Mouse (Mus musculus) embryonic stem cell, embryonic (primary cell): ENCODE measurements at regions not wholly inside any gene's neighbourhood (a gene's known extent, or its start where the extent isn't known, plus 50 kb on each side); places are given as distances from the start of the nearest gene placed in this dataset.

Experiments used
- CTCF ChIA-PET, 4 experiments: fragments of 300-600 bp in 2 of 4; fragments of 350-600 bp in 2 of 4; sonication (Branson Sonifier 250); formaldehyde crosslinking; loops; one replicate each; lab custom pipeline; 2022; ENCODE audit warnings: inconsistent platforms in 2 of 4; lab: Charles Lee
- POLR2A ChIA-PET, 4 experiments: fragments of 300-600 bp in 2 of 4; fragments of 350-600 bp in 2 of 4; sonication (Branson Sonifier 250); formaldehyde crosslinking; loops; one replicate each; lab custom pipeline; 2022; ENCODE audit warnings: antibody characterized with exemption in 4 of 4, inconsistent platforms in 1 of 4; lab: Charles Lee

- CTCF ChIA-PET = no interaction called here
- POLR2A ChIA-PET = interaction anchor here in 1 of 4 experiments (0.6 kb wide), 1 partner anchor 9 kb away, joined by 3 read pairs; no protein-coding TSS in a partner anchor
These were observed 240.4 kb downstream of the En1 start for GRCm38 (mm10) chr1:120842596-120842995.

GRCm38 (mm10) chr1:120846146-120846545 lies 243.9 kb downstream of the En1 start:
- ChIA-PET CTCF (no interaction called here), POLR2A (no interaction called here)

- ChIA-PET POLR2A (no interaction called here), CTCF (interaction anchor here in 1 of 4 experiments (0.7 kb wide), 1 partner anchor 259 kb away, joined by 3 read pairs; no protein-coding TSS in a partner anchor)
These were observed 249.8 kb downstream of the En1 start for GRCm38 (mm10) chr1:120851860-120852503.

GRCm38 (mm10) chr1:120857566-120857965 lies 255.3 kb downstream of the En1 start:
- ChIA-PET CTCF (no interaction called here), POLR2A (interaction anchor here in 1 of 4 experiments (0.6 kb wide), 1 partner anchor 992 kb away, joined by 3 read pairs; no protein-coding TSS in a partner anchor)

GRCm38 (mm10) chr1:120859546-120859945 lies 257.3 kb downstream of the En1 start:
- ChIA-PET CTCF (no interaction called here), POLR2A (no interaction called here)

- ChIA-PET CTCF (no interaction called here), POLR2A (no interaction called here)
These were observed 270.3 kb downstream of the En1 start for GRCm38 (mm10) chr1:120872554-120872953.

GRCm38 (mm10) chr1:120882959-120883549 lies 280.8 kb downstream of the En1 start:
- ChIA-PET POLR2A (no interaction called here), CTCF (no interaction called here)

- POLR2A ChIA-PET = no interaction called here
- CTCF ChIA-PET = no interaction called here
These were observed 281.4 kb downstream of the En1 start for GRCm38 (mm10) chr1:120883632-120884031.

GRCm38 (mm10) chr1:120910801-120911200 lies 308.6 kb downstream of the En1 start:
- POLR2A ChIA-PET = no interaction called here
- CTCF ChIA-PET = no interaction called here

GRCm38 (mm10) chr1:120911962-120912670 lies 309.9 kb downstream of the En1 start:
- ChIA-PET CTCF (interaction anchor here in 1 of 4 experiments (0.6 kb wide), 1 partner anchor 1942 kb away, joined by 3 read pairs; no protein-coding TSS in a partner anchor), POLR2A (interaction anchor here in 2 of 4 experiments (0.6 to 1.4 kb wide), 2 partner anchors 254 to 261 kb away, joined by 3 read pairs; no protein-coding TSS in a partner anchor)

- CTCF ChIA-PET = no interaction called here
- POLR2A ChIA-PET = no interaction called here
These were observed 319.3 kb downstream of the En1 start for GRCm38 (mm10) chr1:120921540-120921939.

- CTCF ChIA-PET = no interaction called here
- POLR2A ChIA-PET = no interaction called here
These were observed 323.1 kb downstream of the En1 start for GRCm38 (mm10) chr1:120925271-120925670.

GRCm38 (mm10) chr1:120930141-120930540 lies 327.9 kb downstream of the En1 start:
- POLR2A ChIA-PET = interaction anchor here in 2 of 4 experiments (0.5 to 0.8 kb wide), 2 partner anchors 31 to 104 kb away, joined by 3 read pairs; no protein-coding TSS in a partner anchor

GRCm38 (mm10) chr1:120935321-120935720 lies 333.1 kb downstream of the En1 start:
- POLR2A ChIA-PET = no interaction called here
- CTCF ChIA-PET = no interaction called here

More at GRCm38 (mm10) chr1:120930141-120930540, 327.9 kb downstream of the En1 start:
- CTCF ChIA-PET = no interaction called here

- ChIA-PET POLR2A (no interaction called here), CTCF (no interaction called here)
These were observed 341.5 kb downstream of the En1 start for GRCm38 (mm10) chr1:120943711-120944110.

GRCm38 (mm10) chr1:120946349-120946748 lies 344.1 kb downstream of the En1 start:
- ChIA-PET POLR2A (no interaction called here), CTCF (interaction anchor here in 2 of 4 experiments (0.5 to 1.0 kb wide), 2 partner anchors 239 to 278 kb away, joined by 3 read pairs; no protein-coding TSS in a partner anchor)

- ChIA-PET POLR2A (interaction anchor here in 1 of 4 experiments (0.8 kb wide), 1 partner anchor 31 kb away, joined by 3 read pairs; no protein-coding TSS in a partner anchor), CTCF (no interaction called here)
These were observed 359.0 kb downstream of the En1 start for GRCm38 (mm10) chr1:120961235-120961634.

GRCm38 (mm10) chr1:120961984-120962383 lies 359.8 kb downstream of the En1 start:
- ChIA-PET POLR2A (no interaction called here), CTCF (no interaction called here)

- ChIA-PET POLR2A (no interaction called here), CTCF (no interaction called here)
These were observed 361.4 kb downstream of the En1 start for GRCm38 (mm10) chr1:120963477-120964178.
